Mouse (Mus musculus) neural tube, embryonic 13.5 days (tissue): ENCODE measurements around the gene Kif20b. TPM values are rescaled to one million over a fixed set of nuclear protein-coding genes. Genes with fewer than 3 reads are reported as not detected.

Experiments
- ATAC-seq: fragments of 200-750 bp; cut with Nextera tagmentation; 2 replicates; pipeline ENCODE4 v1.8.0; 2017; ENCODE audit warnings: low read depth, mild to moderate bottlenecking, moderate TSS enrichment, moderate library complexity
- H3K27ac ChIP-seq: fragments of 300-500 bp; sonication (generic); replicated peaks from 2 replicates; pipeline ENCODE4 v1.5.1; 2015; ENCODE audit warnings: moderate library complexity, mild to moderate bottlenecking, inconsistent platforms
- H3K27me3 ChIP-seq: fragments of 300-500 bp; sonication (generic); 2 replicates; pipeline ENCODE4 v1.6.1; 2015; ENCODE audit warnings: mild to moderate bottlenecking, inconsistent platforms
- H3K36me3 ChIP-seq: fragments of 300-500 bp; sonication (generic); 2 replicates; pipeline ENCODE4 v1.6.1; 2015; ENCODE audit warnings: mild to moderate bottlenecking, inconsistent platforms
- H3K4me1 ChIP-seq: fragments of 300-500 bp; sonication (generic); replicated peaks from 2 replicates; pipeline ENCODE4 v1.6.1; 2015; ENCODE audit warnings: inconsistent platforms
- H3K4me2 ChIP-seq: fragments of 300-500 bp; sonication (generic); 2 replicates; pipeline ENCODE4 v1.6.1; 2015; ENCODE audit warnings: inconsistent platforms, mild to moderate bottlenecking, moderate library complexity
- H3K4me3 ChIP-seq: fragments of 300-500 bp; sonication (generic); 2 replicates; pipeline ENCODE4 v1.5.1; 2015; ENCODE audit warnings: mild to moderate bottlenecking, inconsistent platforms
- H3K9ac ChIP-seq: fragments of 300-500 bp; sonication (generic); 2 replicates; pipeline ENCODE4 v1.6.1; 2015; ENCODE audit warnings: moderate library complexity, mild to moderate bottlenecking, inconsistent platforms
- H3K9me3 ChIP-seq: fragments of 300-500 bp; sonication (generic); 2 replicates; pipeline ENCODE4 v1.6.1; 2016; ENCODE audit warnings: inconsistent platforms
- WGBS: fragments of 180-500 bp; shearing (Covaris S2); methylation state at CpG from one replicate; pipeline ENCODE4 v1.1.7; 2015; 5-methylcytosine and 5-hydroxymethylcytosine counted together
- polyA plus RNA-seq: library from polyadenylated mRNA; unstranded; fragments of >200 nt; fragmentation: Nextera tagmentation; extraction: Ambion mirVana; gene quantifications from 2 replicates; pipeline ENCODE4 v1.2.1, GENCODE M21; 2015

The Kif20b gene
- polyA plus RNA-seq, 1 experiment from 2014 or later: 10.3 TPM

DNA sequence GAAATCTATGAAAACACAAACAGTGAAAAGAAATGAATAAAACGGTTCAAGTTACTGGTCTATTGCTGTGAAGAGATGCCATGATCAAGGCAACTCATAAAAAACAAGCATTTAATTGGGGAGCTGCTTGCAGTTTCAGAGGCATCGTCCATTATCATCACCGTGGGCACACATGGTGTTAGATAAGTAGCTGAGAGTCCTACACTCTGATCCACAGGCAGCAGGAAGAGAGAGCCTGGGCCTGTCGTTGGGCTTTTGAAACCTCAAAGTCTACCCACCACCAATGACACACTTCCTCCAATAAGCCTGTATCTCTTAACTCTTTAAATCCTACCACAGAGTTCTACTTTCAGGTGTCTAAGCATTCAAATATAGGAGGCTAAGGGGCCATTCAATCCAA, 27.1 kb upstream of the Kif20b start:
- Histone ChIP-seq H3K9ac (no peak overlapping the region), H3K4me2 (no peak overlapping the region), H3K27me3 (no peaks in the 10 kb centered on the region), H3K9me3 (no peaks in the 10 kb centered on the region), H3K36me3 (no peaks in the 10 kb centered on the region), H3K4me3 (no peak overlapping the region), H3K27ac (no peak overlapping the region), H3K4me1 (no peaks in the 10 kb centered on the region)
- no peak for ATAC-seq
- WGBS: 84% methylated on average over 4 of the region's 4 CpGs

DNA sequence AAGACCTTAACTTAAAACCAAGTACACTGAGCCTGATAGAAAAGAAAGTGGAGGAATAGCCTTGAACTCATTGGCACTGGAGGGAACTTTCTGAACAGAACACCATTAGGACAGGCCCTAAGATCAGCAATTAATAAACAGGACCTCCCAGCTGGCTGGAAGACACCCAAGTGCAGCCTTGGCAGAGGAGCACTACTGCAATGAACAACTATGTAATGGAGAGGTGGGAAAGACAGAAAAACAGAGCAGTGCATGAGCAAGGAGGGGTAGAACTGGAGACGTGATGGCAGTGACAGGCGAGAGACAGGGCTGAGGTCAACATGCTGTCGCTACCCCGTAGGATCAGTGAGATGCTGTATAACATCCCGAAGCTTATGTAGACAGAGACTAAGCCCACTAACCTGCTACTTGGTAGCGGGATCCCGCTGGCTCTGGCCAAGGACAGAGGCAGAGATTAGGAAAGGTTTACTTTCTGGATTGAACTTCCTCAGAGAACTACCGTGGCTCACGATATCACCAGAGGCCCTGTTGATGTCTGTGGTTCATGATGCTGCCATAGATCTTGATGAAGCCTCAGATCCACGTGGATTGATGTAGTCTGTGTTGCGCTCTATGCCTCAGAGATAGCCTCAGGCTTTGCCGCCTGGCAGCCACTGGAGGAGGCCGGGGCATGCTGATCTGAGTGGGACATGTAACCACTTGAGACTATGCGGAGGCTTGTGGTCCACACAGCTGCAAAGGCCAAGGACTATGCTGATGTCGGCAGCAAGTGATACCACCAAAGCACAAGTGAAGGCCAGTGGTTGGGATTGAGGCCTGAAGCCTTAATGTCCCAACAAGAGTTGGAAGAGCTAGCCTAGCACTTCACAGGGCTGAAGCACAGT, 24.8 kb upstream of the Kif20b start:
- H3K9ac ChIP-seq: no peak overlapping the region
- no peak overlapping the region for H3K27ac ChIP-seq
- ATAC-seq: no peak
- no peak overlapping the region for H3K4me3 ChIP-seq
- H3K36me3 ChIP-seq: no peaks in the 10 kb centered on the region
- H3K27me3 ChIP-seq: no peaks in the 10 kb centered on the region
- H3K4me2 ChIP-seq: no peak overlapping the region
- H3K4me1 ChIP-seq: no peaks in the 10 kb centered on the region
- 91% methylated on average over 15 of the region's 15 CpGs for WGBS
- H3K9me3 ChIP-seq: no peaks in the 10 kb centered on the region

DNA sequence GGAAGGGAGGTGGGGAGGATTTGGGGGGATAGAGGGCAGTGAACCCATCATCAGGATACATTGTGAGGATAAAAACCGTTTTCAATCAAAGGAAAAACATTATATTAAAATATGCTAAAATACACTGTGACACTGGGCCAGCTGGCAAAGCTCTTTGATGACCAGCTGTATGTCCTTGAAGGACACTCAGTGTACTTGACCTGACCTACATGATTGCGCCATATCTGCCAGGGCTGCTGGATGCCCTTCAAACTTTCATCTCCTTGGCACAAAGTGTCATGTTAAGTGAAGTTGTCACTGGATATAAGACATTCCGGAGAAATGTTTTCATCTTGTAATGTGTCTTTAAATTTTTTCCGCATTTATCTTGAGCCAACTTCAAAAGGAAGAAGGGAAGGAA, 23.2 kb upstream of the Kif20b start:
- Histone ChIP-seq H3K9me3 (no peaks in the 10 kb centered on the region), H3K4me2 (no peak overlapping the region), H3K27me3 (no peaks in the 10 kb centered on the region), H3K4me3 (no peak overlapping the region), H3K27ac (no peak overlapping the region), H3K36me3 (no peaks in the 10 kb centered on the region), H3K9ac (no peak overlapping the region), H3K4me1 (no peaks in the 10 kb centered on the region)
- no peak for ATAC-seq
- 90% methylated on average over 4 of the region's 4 CpGs for WGBS

DNA sequence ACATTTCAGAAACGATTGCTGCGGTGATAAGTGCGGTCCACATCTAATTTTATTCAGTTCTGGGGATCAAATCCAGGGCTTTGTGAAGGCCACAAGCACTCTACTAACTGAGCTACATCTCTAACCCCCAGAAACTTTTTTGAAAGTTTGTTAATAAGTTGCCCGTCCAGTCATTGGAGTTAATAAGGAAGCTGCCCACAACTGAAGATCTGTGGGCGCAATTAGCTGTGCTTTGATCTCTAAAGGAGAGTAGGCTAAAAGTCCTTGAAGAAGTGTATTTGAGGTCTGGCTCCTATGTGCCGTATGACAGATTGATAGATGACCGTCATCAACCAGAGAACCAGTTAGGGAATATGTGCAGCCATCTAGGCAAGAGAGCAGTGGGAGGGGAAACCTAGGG, 20.9 kb upstream of the Kif20b start:
- Histone ChIP-seq H3K9me3 (no peaks in the 10 kb centered on the region), H3K9ac (no peak overlapping the region), H3K27ac (no peak overlapping the region), H3K36me3 (no peaks in the 10 kb centered on the region), H3K27me3 (no peaks in the 10 kb centered on the region), H3K4me2 (no peak overlapping the region), H3K4me3 (no peak overlapping the region), H3K4me1 (no peaks in the 10 kb centered on the region)
- no peak for ATAC-seq
- WGBS: 88% methylated on average over 7 of the region's 7 CpGs

DNA sequence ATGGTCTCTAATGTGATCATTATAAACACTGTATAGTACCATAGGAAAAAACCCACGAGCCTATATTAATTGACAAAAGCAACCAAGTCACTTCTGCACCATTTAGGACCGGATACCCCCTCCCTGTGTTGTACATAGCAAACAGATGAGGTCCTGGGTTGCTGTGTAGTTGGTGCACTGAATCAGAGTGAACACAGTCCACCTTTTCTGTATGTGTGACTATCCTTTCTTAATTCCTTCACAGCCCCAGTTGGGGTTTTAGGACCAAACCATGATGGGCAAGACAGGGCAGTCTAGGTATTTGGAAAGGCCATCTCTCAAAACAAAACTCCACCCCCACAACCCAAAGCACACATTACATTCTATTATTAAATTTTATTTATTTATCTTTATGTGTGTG, 20.4 kb upstream of the Kif20b start:
- no peak for ATAC-seq
- Histone ChIP-seq H3K27me3 (no peaks in the 10 kb centered on the region), H3K9me3 (no peaks in the 10 kb centered on the region), H3K9ac (no peak overlapping the region), H3K4me1 (no peaks in the 10 kb centered on the region), H3K4me3 (no peak overlapping the region), H3K36me3 (no peaks in the 10 kb centered on the region), H3K4me2 (no peak overlapping the region), H3K27ac (no peak overlapping the region)
- WGBS: 73% methylated on average over 2 of the region's 2 CpGs

DNA sequence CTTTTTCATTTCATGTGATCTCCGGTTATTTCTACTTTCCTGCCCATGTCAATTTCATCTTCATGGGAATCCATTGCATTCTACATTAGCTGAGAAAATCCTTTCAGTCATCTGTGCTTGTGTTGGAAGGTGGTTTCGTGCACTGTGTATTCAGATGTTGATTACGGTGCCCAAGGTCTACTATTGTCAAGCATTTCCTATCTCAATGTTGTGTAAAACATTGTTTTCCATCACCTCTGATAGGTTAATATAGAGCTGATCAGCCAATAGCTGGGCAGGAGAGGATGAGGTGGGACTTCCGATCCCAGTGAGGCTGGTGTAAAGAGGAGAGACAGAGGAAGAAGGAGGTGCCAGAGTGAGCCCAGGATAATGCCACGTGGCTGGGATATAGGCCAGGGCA, 18.1 kb upstream of the Kif20b start:
- Histone ChIP-seq H3K36me3 (no peaks in the 10 kb centered on the region), H3K4me3 (no peak overlapping the region)
- WGBS: 83% methylated on average over 5 of the region's 5 CpGs

DNA sequence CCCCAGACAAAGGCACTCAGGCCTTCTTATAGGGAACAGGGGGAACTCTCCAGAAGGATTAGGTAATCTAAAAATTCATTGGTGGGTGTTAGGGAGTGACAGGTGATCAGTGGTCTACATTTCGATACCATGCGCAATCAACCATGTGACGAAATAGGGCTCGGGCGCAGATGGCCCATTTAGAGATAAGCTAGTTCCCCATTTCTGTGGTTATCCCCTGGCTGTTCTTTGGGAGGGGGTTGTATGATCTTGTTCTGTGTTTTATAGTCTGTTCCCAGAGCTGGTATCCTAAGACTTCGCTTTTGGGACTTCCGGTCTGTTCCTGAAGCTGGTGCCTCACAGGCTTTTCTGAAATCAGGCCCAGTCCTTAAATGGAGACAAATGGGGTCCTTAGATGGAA, 16.7 kb upstream of the Kif20b start:
- no peak overlapping the region for H3K9ac ChIP-seq
- H3K9me3 ChIP-seq: no peaks in the 10 kb centered on the region
- no peak for ATAC-seq
- H3K27ac ChIP-seq: no peak overlapping the region
- H3K4me2 ChIP-seq: no peak overlapping the region
- H3K27me3 ChIP-seq: no peaks in the 10 kb centered on the region
- no peak overlapping the region for H3K4me3 ChIP-seq
- H3K36me3 ChIP-seq: no peaks in the 10 kb centered on the region
- 0 out of 2 replicates have a peak, but pooled peaks cover 5% of the 10 kb centered on the region for H3K4me1 ChIP-seq
- 96% methylated on average over 7 of the region's 7 CpGs for WGBS

More for the DNA sequence above, 18.1 kb upstream of the Kif20b start:
- Histone ChIP-seq H3K27me3 (no peaks in the 10 kb centered on the region), H3K9me3 (no peaks in the 10 kb centered on the region), H3K9ac (no peak overlapping the region), H3K27ac (no peak overlapping the region), H3K4me1 (0 out of 2 replicates have a peak, but pooled peaks cover 5% of the 10 kb centered on the region), H3K4me2 (no peak overlapping the region)
- ATAC-seq: no peak

DNA sequence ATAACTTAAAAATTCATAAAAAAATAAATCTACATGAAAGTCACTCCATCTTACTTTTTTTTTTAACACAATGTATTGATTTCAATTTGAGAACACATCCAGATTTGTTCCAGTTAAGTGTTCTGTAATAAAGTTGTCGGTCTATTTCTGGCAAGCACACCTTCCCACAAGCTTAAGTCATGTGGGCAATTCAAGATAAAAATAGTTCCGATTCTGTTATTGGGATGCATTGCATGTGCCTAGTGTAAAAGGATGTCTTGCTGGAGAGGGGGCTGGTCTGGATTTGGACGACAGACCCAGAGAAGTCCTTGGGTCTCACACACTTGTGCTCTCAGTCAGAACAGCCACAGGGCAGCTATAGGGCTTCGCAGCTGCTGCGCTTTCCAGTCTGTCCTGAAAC, 15.4 kb upstream of the Kif20b start:
- no peaks in the 10 kb centered on the region for H3K36me3 ChIP-seq
- H3K9me3 ChIP-seq: no peaks in the 10 kb centered on the region
- H3K4me2 ChIP-seq: no peak overlapping the region
- H3K4me3 ChIP-seq: no peak overlapping the region
- H3K4me1 ChIP-seq: 0 out of 2 replicates have a peak, but pooled peaks cover 5% of the 10 kb centered on the region
- H3K27ac ChIP-seq: no peak overlapping the region
- no peak overlapping the region for H3K9ac ChIP-seq
- no peaks in the 10 kb centered on the region for H3K27me3 ChIP-seq
- WGBS: 80% methylated on average over 5 of the region's 5 CpGs
- ATAC-seq: no peak

DNA sequence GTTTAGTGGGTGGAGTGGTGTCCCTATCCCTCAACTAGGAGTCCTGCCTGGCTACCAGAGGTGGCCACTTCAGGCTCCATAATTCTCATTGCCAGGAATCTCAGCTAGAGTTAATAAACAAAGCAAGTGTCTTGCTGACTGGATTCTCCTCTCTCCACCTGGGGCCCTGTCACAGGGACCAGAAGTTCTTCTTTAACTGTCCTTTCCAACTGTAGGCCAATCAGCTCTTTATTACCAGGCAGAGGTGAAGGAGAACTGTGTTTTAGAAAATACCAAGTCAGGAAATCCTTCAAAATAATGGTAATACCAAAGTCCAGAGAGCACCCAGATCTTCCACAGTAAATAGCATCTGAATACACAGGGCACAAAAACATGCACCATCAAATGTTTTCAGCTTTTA, 9.8 kb upstream of the Kif20b start:
- 0 out of 2 replicates have a peak, but pooled peaks cover 5% of the 10 kb centered on the region for H3K4me1 ChIP-seq

DNA sequence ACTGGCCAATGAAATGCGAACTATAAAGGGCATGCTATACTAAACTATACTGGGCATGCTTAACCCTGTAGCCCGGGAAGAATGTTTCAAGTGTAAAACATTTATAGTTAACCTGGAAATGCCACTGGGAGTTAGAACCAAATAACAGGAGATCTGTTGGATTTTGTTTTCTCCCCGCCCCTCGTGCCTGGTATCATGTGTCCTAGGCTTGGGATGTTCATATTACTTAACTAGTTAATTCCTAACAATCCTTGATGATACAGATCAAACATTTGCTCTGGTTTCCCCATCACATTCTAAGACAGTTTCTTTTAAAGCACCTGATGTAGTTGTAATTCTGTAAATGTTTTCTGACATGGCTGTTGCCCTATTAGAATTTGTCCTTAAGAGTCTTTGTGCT, 2.1 kb upstream of the Kif20b start:
- no peaks in the 10 kb centered on the region for H3K27me3 ChIP-seq
- no peak overlapping the region for H3K4me3 ChIP-seq
- H3K36me3 ChIP-seq: no peaks in the 10 kb centered on the region
- 91% methylated on average over 4 of the region's 4 CpGs for WGBS
- H3K4me1 ChIP-seq: peaks cover 10% of the 10 kb centered on the region
- no peak overlapping the region for H3K9ac ChIP-seq
- no peak overlapping the region for H3K4me2 ChIP-seq
- ATAC-seq: no peak
- no peaks in the 10 kb centered on the region for H3K9me3 ChIP-seq
- H3K27ac ChIP-seq: no peak overlapping the region

More for the DNA sequence above, 9.8 kb upstream of the Kif20b start:
- Histone ChIP-seq H3K4me2 (no peak overlapping the region), H3K9ac (no peak overlapping the region), H3K36me3 (no peaks in the 10 kb centered on the region), H3K27me3 (no peaks in the 10 kb centered on the region), H3K4me3 (no peak overlapping the region), H3K9me3 (no peaks in the 10 kb centered on the region), H3K27ac (no peak overlapping the region)
- ATAC-seq: no peak

DNA sequence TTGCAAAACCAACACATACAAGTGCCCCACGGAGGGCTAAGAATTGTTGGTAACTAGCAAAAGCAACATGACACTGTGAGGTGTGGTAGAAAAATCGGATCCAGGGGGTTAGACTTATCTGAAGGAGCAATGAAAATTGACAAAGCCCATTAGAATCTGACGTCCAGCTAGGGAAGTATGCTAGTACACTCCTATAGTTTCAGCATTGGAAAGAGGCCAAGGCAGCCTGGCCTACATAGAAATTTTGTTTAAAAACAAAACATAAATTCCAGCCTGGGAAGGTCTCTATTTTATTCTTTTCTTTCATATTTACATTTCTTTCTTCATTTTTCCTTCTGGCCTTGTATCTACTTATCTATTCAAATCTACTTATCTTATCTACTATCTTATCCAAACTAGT, 1.6 kb upstream of the Kif20b start:
- H3K9me3 ChIP-seq: no peaks in the 10 kb centered on the region
- ATAC-seq: no peak
- peaks cover 10% of the 10 kb centered on the region for H3K4me1 ChIP-seq
- H3K27ac ChIP-seq: no peak overlapping the region
- no peak overlapping the region for H3K4me3 ChIP-seq
- 77% methylated on average over 3 of the region's 3 CpGs for WGBS
- H3K4me2 ChIP-seq: no peak overlapping the region
- H3K27me3 ChIP-seq: no peaks in the 10 kb centered on the region
- H3K9ac ChIP-seq: no peak overlapping the region
- H3K36me3 ChIP-seq: no peaks in the 10 kb centered on the region

DNA sequence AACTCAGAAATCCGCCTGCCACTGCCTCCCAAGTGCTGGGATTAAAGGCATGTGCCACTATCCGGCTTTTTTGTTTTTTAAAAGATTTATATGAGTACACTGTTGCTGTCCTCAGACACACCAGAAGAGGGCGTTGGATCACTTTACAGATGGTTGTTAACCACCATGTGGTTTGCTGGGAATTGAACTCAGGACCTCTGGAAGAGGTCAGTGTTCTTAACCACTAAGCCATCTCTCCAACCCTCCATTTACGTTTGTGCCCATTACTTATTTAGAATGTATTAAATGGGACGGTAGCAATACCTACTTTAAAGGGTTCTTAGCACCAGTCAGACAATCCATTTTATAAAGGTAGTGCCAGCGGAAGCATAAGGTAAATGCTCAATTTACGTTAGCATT, 909 bp upstream of the Kif20b start:
- Histone ChIP-seq H3K9me3 (no peaks in the 10 kb centered on the region), H3K9ac (peak overlapping the region; percentile 68), H3K4me2 (peak overlapping the region; percentile 71), H3K36me3 (no peaks in the 10 kb centered on the region), H3K4me3 (peak overlapping the region; percentile 66), H3K27me3 (no peaks in the 10 kb centered on the region), H3K4me1 (peaks cover 10% of the 10 kb centered on the region), H3K27ac (no peak overlapping the region)
- 26% methylated on average over 7 of the region's 7 CpGs for WGBS
- ATAC-seq: peak; percentile 13; the same call in 1 of the 2 replicates

DNA sequence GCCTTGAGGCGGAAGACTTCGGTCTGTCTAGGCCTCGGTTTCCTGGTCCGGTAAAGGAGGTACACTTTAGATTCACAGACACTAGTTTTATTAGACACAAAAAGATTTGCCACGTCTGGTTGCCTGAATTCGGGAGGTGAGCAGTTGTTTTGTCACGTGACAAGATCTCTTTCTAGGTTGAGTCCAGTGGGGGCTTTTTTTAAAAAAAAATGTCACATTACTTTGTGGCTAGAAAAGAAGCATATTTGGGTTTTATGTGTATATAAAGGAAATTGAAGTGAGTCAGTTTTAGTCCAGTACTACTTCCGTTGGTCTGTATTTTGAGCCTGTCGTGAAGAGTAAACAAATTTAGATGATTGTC, 422 bp downstream of the Kif20b start:
- Histone ChIP-seq H3K27ac (no peak overlapping the region), H3K9ac (peak overlapping the region; percentile 68), H3K4me1 (peaks cover 10% of the 10 kb centered on the region), H3K4me3 (peak overlapping the region; percentile 66), H3K4me2 (peak overlapping the region; percentile 71), H3K36me3 (no peaks in the 10 kb centered on the region), H3K9me3 (no peaks in the 10 kb centered on the region), H3K27me3 (no peaks in the 10 kb centered on the region)
- WGBS: 1% methylated on average over 9 of the region's 9 CpGs
- no peak for ATAC-seq
